In genomic region chr9:61915393-61916005, GRCm38 (mm10) we compare ENCODE assay signal across 9 mouse cellular contexts. TPM values are rescaled to one million over a fixed set of nuclear protein-coding genes. Genes with fewer than 3 reads are reported as not detected.
A peak's percentile ranks its signal among the peaks of the same experiment; 100 is the strongest.
DNase-seq lines count a peak whose midpoint lies in the region; ATAC-seq and TF ChIP-seq lines count a peak whose summit lies in the region.
"Had no signal": no experiment of that assay in that cellular context is flagged by ENCODE, and none has a peak within 500 bp of the region (broad histone marks: within the 10 kb centered on the region; RNA-seq: fewer than 3 reads in every experiment).

No protein-coding gene starts in this region.

- no peaks in the 10 kb centered on the region for H3K27me3 ChIP-seq in liver, adult 2 months (ENCODE audit: control insufficient read depth, insufficient read depth, low read length)
- H3K27me3 ChIP-seq in embryonic facial prominence, embryonic 13.5 days, result no peaks in the 10 kb centered on the region
- H3K27me3 ChIP-seq in intestine, postnatal 0 days (replicated peaks; ENCODE audit: control insufficient read depth, insufficient read depth, low read length), result no peaks in the 10 kb centered on the region
- H3K27me3 ChIP-seq in neural tube, embryonic 13.5 days, result no peaks in the 10 kb centered on the region

- H3K4me3 ChIP-seq in liver, adult 2 months (ENCODE audit: insufficient read depth, low read depth, low read length), result no peak overlapping the region
- peak overlapping the region; percentile 94 for H3K4me3 ChIP-seq in embryonic facial prominence, embryonic 13.5 days
- H3K4me3 ChIP-seq in intestine, postnatal 0 days (ENCODE audit: low read depth, low read length), result peak overlapping the region; percentile 74
- peak overlapping the region; percentile 97 for H3K4me3 ChIP-seq in neural tube, embryonic 13.5 days

- 27% methylated on average over 4 of the region's 4 CpGs for WGBS in liver, adult 2 months
- WGBS in embryonic facial prominence, embryonic 13.5 days, result 45% methylated on average over 4 of the region's 4 CpGs
- WGBS in intestine, postnatal 0 days, result 38% methylated on average over 4 of the region's 4 CpGs
- WGBS in neural tube, embryonic 13.5 days, result 45% methylated on average over 4 of the region's 4 CpGs

- no peak for TF ChIP-seq POLR2A in liver, adult 2 months (IDR thresholded peaks at IDR 0.05; ENCODE audit: extremely low read depth, insufficient read depth, low read length)

- DNase-seq in liver, adult 2 months (ENCODE audit: extremely low read depth, low read depth, low spot score), result peak; percentile 88
- no peak for DNase-seq in liver
- DNase-seq in left cerebral cortex, postnatal 36 days (ENCODE audit: low spot score in 2 of 2), result no peak
- no peak for DNase-seq in left cerebral cortex, adult 18-20 months (ENCODE audit: low spot score in 2 of 2)
- DNase-seq: gastrocnemius, postnatal 10 days had no signal

- peaks cover 13% of the 10 kb centered on the region for H3K36me3 ChIP-seq in liver, adult 2 months (ENCODE audit: control insufficient read depth, insufficient read depth, low read length)
- peaks cover 60% of the 10 kb centered on the region for H3K36me3 ChIP-seq in embryonic facial prominence, embryonic 13.5 days
- peaks cover 41% of the 10 kb centered on the region for H3K36me3 ChIP-seq in intestine, postnatal 0 days (ENCODE audit: control insufficient read depth, insufficient read depth)
- peaks cover 27% of the 10 kb centered on the region for H3K36me3 ChIP-seq in neural tube, embryonic 13.5 days

- H3K4me1 ChIP-seq in liver, adult 2 months (ENCODE audit: control insufficient read depth, insufficient read depth, low read length), result 0 out of 2 replicates have a peak, but pooled peaks cover 4% of the 10 kb centered on the region
- H3K4me1 ChIP-seq in embryonic facial prominence, embryonic 13.5 days, result peaks cover 20% of the 10 kb centered on the region
- 0 out of 2 replicates have a peak, but pooled peaks cover 3% of the 10 kb centered on the region for H3K4me1 ChIP-seq in intestine, postnatal 0 days (replicated peaks; ENCODE audit: control insufficient read depth, insufficient read depth, low read length)
- H3K4me1 ChIP-seq in neural tube, embryonic 13.5 days (replicated peaks), result peaks cover 33% of the 10 kb centered on the region

- peak overlapping the region; percentile 12; the same call in 1 of the 2 replicates for H3K27ac ChIP-seq in liver, adult 2 months (replicated peaks; ENCODE audit: insufficient read depth, low read depth, low read length)
- H3K27ac ChIP-seq in embryonic facial prominence, embryonic 13.5 days, result peak overlapping the region; percentile 96
- H3K27ac ChIP-seq in intestine, postnatal 0 days (ENCODE audit: low read depth, low read length), result 0 out of 2 replicates have a peak overlapping the region, but pooled peaks have one; percentile 93
- H3K27ac ChIP-seq in neural tube, embryonic 13.5 days (replicated peaks), result peak overlapping the region; percentile 95

- no peak for ATAC-seq in embryonic facial prominence, embryonic 13.5 days (ENCODE audit: insufficient number of reproducible peaks, insufficient read depth, low FRiP score, low TSS enrichment, low read depth)
- ATAC-seq in intestine, postnatal 0 days, result no peak
- ATAC-seq in neural tube, embryonic 13.5 days (ENCODE audit: low read depth), result no peak
- ATAC-seq in frontal cortex, adult (ENCODE audit: low TSS enrichment), result no peak

- H3K9ac ChIP-seq in liver, adult 2 months (ENCODE audit: low read depth, low read length), result no peak overlapping the region
- peak overlapping the region; percentile 95 for H3K9ac ChIP-seq in embryonic facial prominence, embryonic 13.5 days
- H3K9ac ChIP-seq in intestine, postnatal 0 days (ENCODE audit: low read depth, low read length), result no peak overlapping the region
- H3K9ac ChIP-seq in neural tube, embryonic 13.5 days, result peak overlapping the region; percentile 74

- no peaks in the 10 kb centered on the region for H3K79me2 ChIP-seq in liver, adult 2 months (ENCODE audit: control insufficient read depth, insufficient read depth, low read length)

- intact Hi-C loops in left cerebral cortex, postnatal 36 days (cut with DNase I), result loop anchor here (2.0 kb wide), 1 partner anchor 31 kb away; the partner anchor contains the start of gene Kif23

- no peaks in the 10 kb centered on the region for H3K9me3 ChIP-seq in embryonic facial prominence, embryonic 13.5 days
- no peaks in the 10 kb centered on the region for H3K9me3 ChIP-seq in intestine, postnatal 0 days (ENCODE audit: control insufficient read depth)
- H3K9me3 ChIP-seq in neural tube, embryonic 13.5 days, result no peaks in the 10 kb centered on the region

- no peak for TF ChIP-seq CTCF in liver, adult 2 months (IDR thresholded peaks at IDR 0.05; ENCODE audit: low read depth, low read length)
- TF ChIP-seq CTCF in intestine, postnatal 0 days (IDR thresholded peaks at IDR 0.05; ENCODE audit: low read depth), result no peak

- H3K4me2 ChIP-seq in embryonic facial prominence, embryonic 13.5 days, result peak overlapping the region; percentile 82
- peak overlapping the region; percentile 84 for H3K4me2 ChIP-seq in intestine, postnatal 0 days (replicated peaks; ENCODE audit: low read depth)
- H3K4me2 ChIP-seq in neural tube, embryonic 13.5 days, result peak overlapping the region; percentile 95

RNA-seq across cellular contexts. Expression of gene Rplp1, which starts 1.2 kb away (rescaled TPM):
- total RNA-seq in liver, adult 2 months (2014; rRNA removed), result 1,606 and 2,153 TPM in 2 replicates
- 5,211 and 6,066 TPM in 2 replicates for polyA plus RNA-seq in liver, adult 2 months (2012; rRNA removed)
- polyA plus RNA-seq in embryonic facial prominence, embryonic 13.5 days (2015; fragmentation: Nextera tagmentation; extraction: Ambion mirVana), result 1,553 and 1,557 TPM in 2 replicates
- 1,118 and 1,197 TPM in 2 replicates for polyA plus RNA-seq in intestine, postnatal 0 days (2015; fragmentation: Nextera tagmentation; extraction: Ambion mirVana)
- polyA plus RNA-seq in neural tube, embryonic 13.5 days (2015; fragmentation: Nextera tagmentation; extraction: Ambion mirVana), result 975 and 981 TPM in 2 replicates
- total RNA-seq in left cerebral cortex, postnatal 36 days (2021), result 1,000 to 10,000 TPM; 1,300 to 1,479 TPM
- total RNA-seq in left cerebral cortex, adult 18-20 months (2021), result 1,000 to 10,000 TPM; 1,463 to 1,514 TPM

RNA-seq across cellular contexts. Expression of gene Kif23, which starts 31.1 kb away (rescaled TPM):
- total RNA-seq in liver, adult 2 months (2014; rRNA removed), result 0.83 and 1.1 TPM in 2 replicates
- polyA plus RNA-seq in liver, adult 2 months (2012; rRNA removed), result 0.05 and 0.43 TPM in 2 replicates
- 104 and 108 TPM in 2 replicates for polyA plus RNA-seq in embryonic facial prominence, embryonic 13.5 days (2015; fragmentation: Nextera tagmentation; extraction: Ambion mirVana)
- 14.8 and 16.2 TPM in 2 replicates for polyA plus RNA-seq in intestine, postnatal 0 days (2015; fragmentation: Nextera tagmentation; extraction: Ambion mirVana)
- 17.0 and 19.7 TPM in 2 replicates for polyA plus RNA-seq in neural tube, embryonic 13.5 days (2015; fragmentation: Nextera tagmentation; extraction: Ambion mirVana)
- 1 to 10 TPM; 2.6 to 3.6 TPM for total RNA-seq in left cerebral cortex, postnatal 36 days (2021)
- total RNA-seq in left cerebral cortex, adult 18-20 months (2021), result 1 to 10 TPM; 1.9 to 2.1 TPM

Comparison
In these comparisons a context has a peak if more than half of its experiments do, and no peak if none do; other contexts are left out.
1. H3K27ac ChIP-seq: peak in every context shown above with its lines; median percentile 96 in embryonic facial prominence, embryonic 13.5 days; 95 in neural tube, embryonic 13.5 days; 93 in intestine, postnatal 0 days; 12 in liver, adult 2 months.
2. H3K9ac ChIP-seq: peak in embryonic facial prominence, embryonic 13.5 days (single experiment) and neural tube, embryonic 13.5 days (single experiment); none in liver, adult 2 months (single experiment) and intestine, postnatal 0 days (single experiment).
3. RNA of gene Kif23, which starts 31.1 kb away (polyA plus RNA-seq): 104 to 108 TPM in embryonic facial prominence, embryonic 13.5 days, 17.0 to 19.7 TPM in neural tube, embryonic 13.5 days and 14.8 to 16.2 TPM in intestine, postnatal 0 days; 0.05 to 0.43 TPM in liver, adult 2 months; every median in the first group is over 10 times any median in the second.
4. Peak in every context shown above with its lines, with median percentiles within 50 percentile points of each other: H3K4me2 ChIP-seq.